Mouse (Mus musculus) brain, embryonic 14.5 days (tissue): ENCODE results near the gene Tifa.

Experiments
- CTCF ChIP-seq: fragments of 200-500 bp; IDR thresholded peaks from 2 replicates; pipeline ENCODE4 v1.5.1; 2012; ENCODE audit warnings: inconsistent platforms, mild to moderate bottlenecking, moderate library complexity, borderline replicate concordance; ENCODE audit not compliant: insufficient read depth, insufficient read length; ENCODE audit errors: extremely low read depth
- POLR2A ChIP-seq: fragments of 200-500 bp; IDR thresholded peaks from 2 replicates; pipeline ENCODE4 v1.6.1; 2012; ENCODE audit warnings: mild to moderate bottlenecking, inconsistent platforms, borderline replicate concordance; ENCODE audit not compliant: poor library complexity, insufficient read depth, insufficient read length, severe bottlenecking; ENCODE audit errors: extremely low read depth

- TF ChIP-seq POLR2A (no peak), CTCF (peak; percentile 85)
Observed at GRCm38 (mm10) chr3:127853431-127854206, 64.0 kb downstream of the Tifa start.
